Mouse (Mus musculus) heart, adult 18-20 months (tissue): Measurements from ENCODE around the gene Strn3. TPM values are rescaled to one million over a fixed set of nuclear protein-coding genes. Genes with fewer than 3 reads are reported as not detected.
"Not testable (repeated sequence)": the region's sequence is repeated elsewhere in the genome, so short reads cannot be mapped to it uniquely, and the experiment has no call there.

Experiments
- DNase-seq, 2 experiments: peaks; one replicate each; pipeline ENCODE4 v3.0.0; 2021 to 2022; ENCODE audit warnings: mixed read lengths in 1 of 2
- total RNA-seq, 2 experiments: library from RNA; stranded (reverse); gene quantifications; 2 replicates each; pipeline ENCODE4 v1.2.3; 2021

The Strn3 gene
- total RNA-seq, 2 experiments from 2014 or later: 102 to 109 TPM

DNA sequence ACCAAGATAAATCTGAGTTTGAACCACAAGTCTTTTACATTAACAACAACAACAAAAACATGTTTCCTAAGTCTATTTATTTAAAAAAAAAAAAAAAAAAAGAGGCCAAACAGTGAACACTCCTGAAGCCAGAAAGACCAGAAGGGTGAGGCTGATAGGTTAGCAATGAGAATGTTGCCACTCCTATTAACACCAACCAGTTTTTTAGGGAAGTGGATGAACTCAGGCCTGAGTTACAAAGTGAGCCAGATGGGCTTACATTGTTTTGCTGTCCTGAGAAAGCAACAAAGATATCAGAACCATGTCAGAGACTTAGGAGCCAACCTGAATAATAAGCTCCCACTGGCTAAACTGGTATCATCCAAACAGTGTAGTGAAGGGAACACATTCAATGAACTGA is 71.1 kb downstream of the Strn3 start:
- DNase-seq: no peak

DNA sequence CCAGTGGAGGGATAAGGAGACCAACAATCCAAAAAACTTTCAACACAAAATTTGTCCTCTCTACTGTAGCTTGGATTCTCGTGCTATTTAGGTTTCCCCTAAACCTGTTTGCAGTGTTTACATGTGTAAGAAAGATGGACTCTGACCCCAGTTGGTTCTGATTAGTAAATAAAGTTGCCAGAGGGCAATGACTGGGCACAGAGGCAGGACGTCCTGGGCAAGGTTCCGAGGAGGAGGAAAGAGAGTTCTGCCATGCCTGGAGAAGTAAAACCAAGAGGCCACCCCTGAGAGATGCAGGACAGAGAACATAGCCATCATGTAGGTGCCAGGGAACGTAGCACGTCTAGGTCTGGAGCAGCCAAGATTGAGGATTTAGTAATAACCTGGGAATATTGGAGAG is 79.3 kb downstream of the Strn3 start:
- no peak for DNase-seq

DNA sequence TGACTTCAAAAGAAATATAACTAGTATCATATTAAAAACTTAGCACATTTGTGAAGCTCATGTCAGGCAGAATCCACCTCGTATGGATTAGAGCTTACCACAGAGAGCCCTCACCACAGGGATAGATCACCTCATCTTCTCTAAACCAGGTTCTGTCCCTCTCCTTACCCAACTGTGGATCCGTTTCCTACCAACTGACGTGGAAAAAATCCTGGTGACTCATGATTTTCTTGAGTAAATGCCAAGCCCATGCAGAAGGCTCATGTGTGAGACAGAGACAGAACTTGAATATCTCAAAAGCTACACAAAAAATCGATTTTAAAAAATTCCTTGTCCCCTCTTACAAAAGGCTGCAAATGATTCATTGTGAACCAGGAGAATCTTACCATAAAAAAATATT is 85.6 kb downstream of the Strn3 start:
- no peak for DNase-seq

DNA sequence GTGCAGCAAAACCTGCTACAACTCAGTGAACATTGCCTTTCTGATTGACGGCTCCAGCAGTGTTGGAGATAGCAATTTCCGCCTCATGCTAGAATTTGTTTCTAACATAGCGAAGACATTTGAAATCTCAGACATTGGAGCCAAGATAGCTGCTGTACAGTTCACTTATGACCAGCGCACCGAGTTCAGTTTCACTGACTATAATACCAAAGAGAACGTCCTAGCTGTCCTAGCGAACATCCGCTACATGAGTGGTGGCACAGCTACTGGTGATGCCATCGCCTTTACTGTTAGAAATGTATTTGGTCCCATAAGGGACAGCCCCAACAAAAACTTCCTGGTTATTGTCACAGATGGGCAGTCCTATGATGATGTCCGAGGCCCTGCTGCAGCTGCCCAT is 88.4 kb downstream of the Strn3 start:
- DNase-seq: no peak

DNA sequence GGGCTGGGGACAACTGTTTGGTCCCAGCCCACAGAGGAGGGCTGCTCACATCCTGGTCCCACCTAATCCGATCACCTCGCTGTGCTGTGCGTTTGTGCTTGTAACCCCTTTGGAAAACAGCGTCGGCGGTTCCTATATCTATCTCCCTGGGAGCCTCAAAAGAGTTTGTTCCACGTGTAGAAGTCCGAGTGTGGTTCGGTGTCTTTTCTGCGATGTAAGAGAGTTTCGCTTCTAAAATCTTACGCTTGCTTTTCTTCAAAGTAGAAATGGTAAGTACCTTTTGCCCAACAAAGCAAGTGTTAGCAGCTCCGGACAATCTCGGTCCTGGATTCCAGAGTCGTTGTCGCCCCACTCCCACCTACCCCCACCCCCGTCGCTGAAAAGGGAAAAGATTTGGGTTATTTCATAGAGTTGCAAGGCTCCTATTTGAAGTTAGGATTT is 97.6 kb downstream of the Strn3 start:
- DNase-seq: no peak

DNA sequence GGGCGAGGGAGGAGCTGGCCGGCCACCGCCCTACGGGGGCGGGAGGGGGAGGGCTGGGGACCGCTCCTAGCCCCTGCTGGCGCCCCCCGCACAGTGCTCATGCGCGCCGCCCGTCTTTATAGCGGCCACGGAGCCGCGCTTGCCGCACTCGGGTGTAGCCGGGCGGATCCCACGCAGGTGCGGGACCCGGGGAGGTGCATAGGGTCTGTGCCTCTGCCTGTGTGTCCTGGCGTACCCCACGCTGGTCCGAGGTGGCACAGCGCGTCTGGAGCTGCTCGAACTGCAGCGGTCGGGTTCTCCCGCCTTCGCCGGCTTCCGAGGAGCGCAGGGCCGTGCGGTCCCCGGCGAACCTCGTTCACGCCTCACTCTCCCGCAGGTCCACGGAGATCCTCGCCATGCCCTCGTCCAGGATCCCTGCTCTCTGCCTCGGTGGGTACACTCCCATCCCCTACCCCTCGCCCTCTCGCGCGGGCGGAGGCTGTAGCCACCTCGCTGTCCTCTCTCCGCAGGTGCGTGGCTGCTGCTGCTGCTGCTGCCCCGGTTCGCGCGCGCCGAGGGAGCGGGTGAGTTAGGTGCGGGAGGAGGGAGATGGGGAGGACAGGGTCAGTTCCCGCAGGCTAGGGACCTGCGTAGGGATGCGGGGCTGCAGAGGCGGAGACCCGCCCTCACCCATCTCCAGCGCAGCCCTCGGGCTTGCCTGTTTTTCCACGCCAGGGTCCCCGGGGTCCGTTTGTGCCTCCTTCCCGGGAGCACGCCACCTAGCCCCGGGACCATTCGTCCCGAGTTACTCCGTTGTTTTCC is 98.3 kb downstream of the Strn3 start, which contains the start of gene Coch:
Coch (plus strand) TSS at position 113 of the 801 bp plus-strand sequence.
- no peak for DNase-seq

DNA sequence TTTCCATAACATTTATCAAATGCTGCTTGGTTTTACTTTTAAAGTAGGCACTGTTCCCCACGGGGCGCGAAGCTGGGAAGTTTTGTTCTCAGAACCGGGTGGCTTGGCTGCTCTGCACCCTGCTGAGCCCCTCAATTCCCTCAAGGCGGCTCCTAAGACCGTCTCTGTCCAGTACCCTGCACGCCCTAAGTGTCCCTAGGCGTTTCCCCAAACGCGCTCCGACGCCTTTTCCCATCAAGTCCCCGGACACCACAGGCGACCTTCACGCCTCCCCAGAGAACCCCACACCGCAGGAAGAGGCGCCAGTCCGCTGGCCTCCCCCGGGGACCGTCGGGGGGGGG is 98.8 kb downstream of the Strn3 start:
- no peak for DNase-seq

DNA sequence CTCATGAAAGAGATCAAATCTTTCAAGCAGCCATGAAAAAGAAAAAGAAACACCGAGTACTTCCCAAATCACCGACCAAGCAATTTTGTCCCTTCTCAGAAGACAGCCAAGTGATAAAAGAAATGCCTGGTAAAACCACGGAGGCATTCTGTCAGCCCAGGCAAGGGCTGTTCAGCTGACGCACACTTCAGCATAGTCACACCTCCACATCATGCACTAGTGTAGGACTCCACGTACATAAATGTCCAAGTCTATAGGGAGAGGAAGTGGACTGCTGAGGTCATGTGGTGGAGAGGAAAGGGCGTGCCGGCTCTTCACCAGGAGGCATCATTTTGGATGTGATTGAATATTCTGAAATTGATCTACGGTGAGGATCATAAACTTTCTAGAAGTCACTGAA is 99.8 kb downstream of the Strn3 start:
- DNase-seq: no peak

DNA sequence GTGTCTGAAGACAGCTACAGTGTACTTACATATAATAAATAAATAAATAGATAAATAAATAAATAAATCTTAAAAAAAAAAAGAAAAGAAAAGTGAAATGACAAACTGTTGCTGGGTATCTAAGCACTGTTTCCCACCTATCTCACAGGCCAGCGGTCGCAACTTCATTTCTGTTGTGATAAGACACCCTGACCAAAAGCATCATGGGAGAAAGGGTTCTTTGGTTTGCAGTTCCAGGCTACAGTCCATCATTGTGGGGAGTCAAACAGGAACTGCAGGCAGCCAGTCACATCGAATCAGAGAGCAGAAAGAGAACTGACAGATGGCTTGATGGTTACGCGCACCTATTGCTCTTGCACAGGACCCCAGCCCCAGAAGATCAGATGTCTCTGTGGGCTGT is 102.4 kb downstream of the Strn3 start:
- no peak for DNase-seq

DNA sequence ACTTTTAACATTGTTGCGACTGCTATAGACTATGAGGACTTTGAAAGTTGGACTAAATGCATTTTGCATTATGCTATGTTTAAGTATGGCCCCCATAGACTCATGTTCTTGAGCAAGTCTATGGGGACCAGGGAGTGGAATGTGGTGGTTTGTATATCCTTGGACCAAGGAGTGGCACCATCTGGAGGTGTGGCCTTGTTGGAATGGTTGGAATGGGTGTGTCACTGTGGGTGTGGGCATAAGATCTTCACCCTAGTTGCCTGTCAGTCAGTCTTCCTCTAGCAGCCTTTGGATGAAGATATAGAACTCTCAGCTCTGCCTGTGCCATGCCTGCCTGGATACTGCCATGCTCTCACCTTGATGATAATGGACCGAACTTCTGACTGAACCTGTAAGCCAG is 113.9 kb downstream of the Strn3 start:
- DNase-seq: not testable (repeated sequence)

DNA sequence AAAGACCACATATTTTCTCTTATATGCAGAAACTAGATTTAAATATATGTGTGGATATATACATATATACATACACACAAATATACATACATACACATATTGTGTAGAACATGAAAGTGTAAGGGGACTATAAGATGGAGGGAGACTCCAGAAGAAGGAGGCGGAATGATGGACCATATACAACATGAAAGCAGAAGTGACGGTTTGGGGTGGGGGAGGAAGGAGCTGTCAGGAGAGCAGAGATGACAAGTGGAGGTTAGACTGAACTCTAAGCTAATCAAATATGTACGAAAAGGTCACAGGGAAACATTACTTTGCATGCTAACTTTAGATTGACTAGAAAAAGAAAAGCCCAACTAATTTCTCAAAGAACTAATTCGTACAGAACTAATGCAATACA is 119.0 kb downstream of the Strn3 start:
- DNase-seq: no peak

DNA sequence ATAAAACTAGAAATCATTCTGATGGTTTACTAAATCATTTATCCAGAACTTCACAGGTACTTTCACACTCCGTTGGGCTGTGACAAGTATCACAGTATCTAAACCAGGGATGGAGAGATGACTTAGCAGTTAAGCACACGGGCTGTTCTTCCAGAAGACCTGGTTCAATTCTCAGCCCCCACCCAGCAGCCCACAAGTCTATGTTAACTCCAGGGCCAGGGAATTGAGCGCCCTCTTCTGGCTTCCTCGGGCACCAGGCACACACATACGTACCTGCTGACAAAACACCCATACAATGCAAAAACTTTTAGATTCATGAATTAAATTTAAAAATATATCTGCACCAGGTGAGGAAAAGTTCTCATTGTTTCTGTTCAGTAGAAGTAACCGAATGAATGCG is 121.8 kb downstream of the Strn3 start:
- DNase-seq: no peak

DNA sequence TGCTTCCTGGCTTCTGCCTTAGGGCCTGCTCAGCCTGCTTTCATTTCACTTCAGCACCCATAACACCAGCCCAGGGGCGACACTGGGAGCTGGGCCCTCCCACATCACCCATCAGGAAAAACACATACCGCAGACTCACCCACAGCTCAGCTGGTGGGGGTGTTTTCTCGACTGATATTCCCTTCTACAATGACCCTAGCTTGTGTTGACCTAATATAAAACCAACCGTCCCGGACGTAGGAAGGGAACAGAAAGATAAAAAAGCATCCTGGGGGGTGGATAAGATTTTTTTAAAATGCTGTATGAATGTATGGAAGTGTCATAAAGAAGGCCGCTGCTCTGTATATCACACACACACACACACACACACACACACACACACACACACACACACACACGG is 122.2 kb downstream of the Strn3 start:
- no peak for DNase-seq

DNA sequence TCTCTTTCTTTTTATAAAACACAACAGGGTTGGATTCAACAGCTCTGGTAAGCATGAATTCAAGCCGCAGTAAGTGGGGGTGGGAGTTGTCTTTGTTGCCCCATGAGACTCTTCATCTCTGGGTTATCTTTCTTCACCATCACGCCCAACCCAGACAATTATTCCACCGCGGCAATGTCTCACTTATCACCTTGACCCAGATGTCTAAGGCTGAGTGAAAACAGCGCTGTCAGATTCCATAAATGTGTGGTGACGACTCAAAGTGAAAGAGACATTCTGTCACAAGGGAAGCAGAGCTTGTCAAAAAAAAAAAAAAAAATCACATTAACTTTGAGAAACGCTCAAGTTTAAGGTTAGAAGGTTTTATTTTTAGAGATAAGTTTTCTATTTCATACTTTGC is 124.5 kb downstream of the Strn3 start:
- DNase-seq: no peak

DNA sequence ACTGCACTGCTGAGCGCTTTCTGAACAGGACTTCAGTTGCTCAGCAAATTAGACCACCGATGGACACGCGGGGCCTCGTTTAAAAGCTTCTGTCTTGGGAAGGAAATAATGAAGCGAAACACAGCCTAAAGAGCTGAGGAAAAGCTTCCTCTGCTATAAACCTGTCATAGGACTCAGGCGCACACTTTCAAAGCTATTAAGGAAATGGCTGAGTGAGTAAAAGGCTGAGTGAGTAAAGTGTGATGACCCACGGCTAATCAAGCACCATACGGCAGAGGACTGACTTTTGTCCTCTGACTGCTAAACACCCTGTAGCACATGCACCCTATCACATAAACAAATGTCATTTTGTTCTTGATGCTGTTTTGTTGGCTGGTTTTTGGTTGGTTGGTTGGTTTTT is 130.3 kb downstream of the Strn3 start:
- no peak for DNase-seq

Other genes with a start within 250 kb of the Strn3 start
- gene Coch, start 98.6 kb downstream of the Strn3 start, total RNA-seq: under 1 TPM; 0.20 to 0.44 TPM
- 10 to 100 TPM; 59.1 to 60.9 TPM for gene Ap4s1, start 864 bp downstream of the Strn3 start, total RNA-seq
- gene Hectd1, start 137.6 kb upstream of the Strn3 start, total RNA-seq: 10 to 100 TPM; 78.2 to 80.3 TPM